Mouse (Mus musculus) midbrain, embryonic 15.5 days (tissue): ENCODE results near the gene Narfl. TPM values are rescaled to one million over a fixed set of nuclear protein-coding genes. Genes with fewer than 3 reads are reported as not detected.
"Not testable (repeated sequence)": the region's sequence is repeated elsewhere in the genome, so short reads cannot be mapped to it uniquely, and the experiment has no call there.

ENCODE experiments used
- ATAC-seq: fragments of 200-750 bp; cut with Nextera tagmentation; replicated peaks from 2 replicates; pipeline ENCODE4 v1.8.0; 2017; ENCODE audit warnings: moderate TSS enrichment
- H3K27ac ChIP-seq: fragments of 300-500 bp; sonication (generic); 2 replicates; pipeline ENCODE4 v1.5.1; 2015; ENCODE audit warnings: mild to moderate bottlenecking, inconsistent platforms
- H3K27me3 ChIP-seq: fragments of 300-500 bp; sonication (generic); replicated peaks from 2 replicates; pipeline ENCODE4 v1.6.1; 2015; ENCODE audit warnings: inconsistent platforms
- H3K36me3 ChIP-seq: fragments of 300-500 bp; sonication (generic); replicated peaks from 2 replicates; pipeline ENCODE4 v1.6.1; 2015; ENCODE audit warnings: inconsistent platforms
- H3K4me1 ChIP-seq: fragments of 300-500 bp; sonication (generic); 2 replicates; pipeline ENCODE4 v1.6.1; 2015; ENCODE audit warnings: inconsistent platforms
- H3K4me2 ChIP-seq: fragments of 300-500 bp; sonication (generic); 2 replicates; pipeline ENCODE4 v1.6.1; 2015; ENCODE audit warnings: inconsistent platforms, mild to moderate bottlenecking, moderate library complexity
- H3K4me3 ChIP-seq: fragments of 300-500 bp; sonication (generic); 2 replicates; pipeline ENCODE4 v1.5.1; 2015; ENCODE audit warnings: mild to moderate bottlenecking, inconsistent platforms
- H3K9ac ChIP-seq: fragments of 300-500 bp; sonication (generic); 2 replicates; pipeline ENCODE4 v1.6.1; 2015; ENCODE audit warnings: mild to moderate bottlenecking, inconsistent platforms
- H3K9me3 ChIP-seq: fragments of 300-500 bp; sonication (generic); 2 replicates; pipeline ENCODE4 v1.6.1; 2016; ENCODE audit warnings: inconsistent platforms
- whole genome bisulfite sequencing: fragments of 180-500 bp; shearing (Covaris S2); methylation state at CpG from one replicate; pipeline ENCODE4 v1.1.7; 2015; ENCODE audit warnings: mixed read lengths; 5-methylcytosine and 5-hydroxymethylcytosine counted together
- polyA plus RNA-seq: library from polyadenylated mRNA; unstranded; fragments of >200 nt; fragmentation: Nextera tagmentation; extraction: Ambion mirVana; gene quantifications from 2 replicates; pipeline ENCODE4 v1.2.1, GENCODE M21; 2015

Narfl gene
- polyA plus RNA-seq, 1 experiment from 2014 or later = 32.6 TPM

DNA sequence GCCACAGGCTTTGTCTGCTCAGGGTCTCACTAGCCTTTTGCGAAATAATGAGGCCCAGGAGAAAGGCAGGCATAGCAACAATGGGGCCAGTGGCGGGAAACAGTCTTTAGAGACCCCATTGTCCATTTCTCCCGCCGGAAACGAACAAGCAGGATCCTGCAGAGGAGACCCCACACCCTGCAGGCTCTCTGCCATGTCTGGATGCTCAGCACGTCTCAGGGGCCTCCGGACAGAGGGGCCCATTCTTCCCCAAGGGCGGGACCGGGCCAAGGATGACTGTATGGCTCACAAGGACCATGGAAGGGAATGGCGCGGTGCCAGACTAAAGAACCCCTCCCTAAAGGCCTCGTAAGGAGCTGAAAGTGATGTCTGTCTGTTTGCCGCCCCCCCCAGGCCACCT lies 20.6 kb downstream of the Narfl start:
- Histone ChIP-seq H3K9me3 (no peaks in the 10 kb centered on the region), H3K9ac (no peak overlapping the region), H3K4me1 (peaks cover 55% of the 10 kb centered on the region), H3K27me3 (no peaks in the 10 kb centered on the region; the same call in 1 of the 2 replicates), H3K4me3 (no peak overlapping the region), H3K4me2 (peak overlapping the region; percentile 2; the same call in 1 of the 2 replicates), H3K36me3 (0 out of 2 replicates have a peak, but pooled peaks cover 3% of the 10 kb centered on the region), H3K27ac (no peak overlapping the region)
- no peak for ATAC-seq
- WGBS = 14% methylated on average over 13 of the region's 13 CpGs

DNA sequence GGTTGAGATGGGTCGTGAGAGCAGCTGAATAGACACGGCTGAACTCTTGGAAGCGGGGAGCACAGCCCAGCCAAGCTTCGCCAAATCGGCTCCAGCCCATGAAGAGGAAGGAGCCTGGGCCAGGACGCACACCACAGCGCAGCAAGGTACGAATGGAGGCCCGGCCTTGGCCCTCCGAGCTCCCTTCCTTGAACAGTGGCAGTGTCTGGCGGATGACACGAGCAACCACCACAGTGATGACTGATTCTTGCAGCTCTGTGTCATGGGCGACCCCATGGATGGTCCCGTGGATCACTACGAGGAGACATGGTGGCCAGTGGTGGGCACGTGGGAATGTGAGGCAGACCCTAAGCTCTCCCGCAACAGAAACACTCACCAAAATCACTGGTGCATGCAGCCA lies 21.4 kb downstream of the Narfl start:
- peak overlapping the region; percentile 92 for H3K4me2 ChIP-seq
- no peaks in the 10 kb centered on the region for H3K36me3 ChIP-seq
- H3K4me1 ChIP-seq = peaks cover 55% of the 10 kb centered on the region
- 39% methylated on average over 17 of the region's 17 CpGs for WGBS
- no peaks in the 10 kb centered on the region; the same call in 1 of the 2 replicates for H3K27me3 ChIP-seq
- no peak overlapping the region for H3K9ac ChIP-seq
- H3K4me3 ChIP-seq = 0 out of 2 replicates have a peak overlapping the region, but pooled peaks have one; percentile 57
- H3K27ac ChIP-seq = peak overlapping the region; percentile 59; the same call in 1 of the 2 replicates
- ATAC-seq = no peak
- H3K9me3 ChIP-seq = no peaks in the 10 kb centered on the region

DNA sequence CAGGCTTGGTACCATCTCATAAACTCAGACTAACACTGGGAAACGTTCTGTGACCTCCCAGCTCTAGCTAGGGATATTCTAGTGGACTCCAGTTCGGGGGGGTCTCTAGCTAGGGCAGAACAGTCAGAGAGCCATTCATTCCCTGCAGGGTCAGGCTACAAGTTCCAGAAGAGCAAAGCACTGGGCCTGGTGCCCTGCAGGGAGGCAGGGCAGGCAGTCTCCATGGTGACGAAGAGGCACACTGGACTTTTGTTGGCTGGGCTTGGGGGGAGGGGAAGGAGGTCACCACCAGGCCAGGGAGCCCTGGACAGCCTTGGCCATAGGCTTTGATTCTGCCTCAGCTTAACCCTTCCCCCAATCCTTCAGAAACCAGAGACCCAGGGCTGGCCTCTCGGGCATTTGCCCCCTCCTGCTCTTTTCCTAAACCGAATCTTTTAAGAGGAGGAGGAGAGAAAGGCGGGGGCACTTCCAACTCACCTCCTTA lies 22.1 kb downstream of the Narfl start, which contains the start of gene AC134908.4:
Gene AC134908.4, minus strand, starts transcription at position 51 of the 484 bp plus-strand sequence.
- Histone ChIP-seq H3K27ac (peak within 1 kb of the TSS; percentile 59), H3K4me3 (peak within 1 kb of the TSS; percentile 57), H3K9me3 (no peaks in the 10 kb centered on the region), H3K9ac (peak within 1 kb of the TSS; percentile 48), H3K4me2 (peak within 1 kb of the TSS; percentile 92), H3K4me1 (peaks cover 52% of the 10 kb centered on the region), H3K36me3 (no peaks in the 10 kb centered on the region), H3K27me3 (no peaks in the 10 kb centered on the region; the same call in 1 of the 2 replicates)
- no peak for ATAC-seq
- 7% methylated on average over 6 of the region's 6 CpGs for WGBS

DNA sequence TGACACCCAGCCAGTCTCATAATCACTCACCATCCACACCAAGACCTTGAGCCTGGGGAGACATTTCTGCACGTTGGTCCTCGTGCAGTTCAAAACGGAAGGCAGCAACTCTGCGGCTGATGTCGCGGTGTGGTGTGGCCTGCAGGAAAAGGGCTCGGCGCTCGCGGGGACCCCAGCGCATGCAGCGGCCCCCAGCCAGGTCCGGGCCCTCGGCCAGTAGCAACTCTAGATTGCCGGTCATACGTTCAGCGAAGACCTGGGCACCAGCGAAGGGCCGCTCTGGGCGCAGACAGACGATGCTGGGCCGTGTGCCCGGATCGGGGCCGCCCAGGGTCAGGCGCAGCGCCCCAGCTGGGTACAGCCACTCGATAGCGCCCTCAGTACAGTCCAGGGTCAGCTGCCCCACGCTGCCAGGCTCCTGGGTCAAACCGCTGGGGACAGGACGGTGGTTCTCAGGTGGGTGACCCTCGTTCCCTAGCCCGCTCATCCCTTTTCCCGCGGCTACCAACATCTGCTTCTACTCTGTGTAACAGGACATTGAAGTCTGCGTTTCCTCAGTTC lies 22.7 kb downstream of the Narfl start:
- no peak for ATAC-seq
- H3K4me1 ChIP-seq = peaks cover 47% of the 10 kb centered on the region
- H3K4me3 ChIP-seq = peak overlapping the region; percentile 57
- H3K27me3 ChIP-seq = no peaks in the 10 kb centered on the region; the same call in 1 of the 2 replicates
- H3K27ac ChIP-seq = peak overlapping the region; percentile 59
- H3K9ac ChIP-seq = peak overlapping the region; percentile 48
- H3K9me3 ChIP-seq = no peaks in the 10 kb centered on the region
- H3K36me3 ChIP-seq = no peaks in the 10 kb centered on the region
- WGBS = under 1% methylated on average over 37 of the region's 37 CpGs
- peak overlapping the region; percentile 92 for H3K4me2 ChIP-seq

- peak; percentile 44; the same call in 1 of the 2 replicates for ATAC-seq
- peak within 1 kb of the TSS; percentile 92 for H3K4me2 ChIP-seq
- H3K27me3 ChIP-seq = no peaks in the 10 kb centered on the region; the same call in 1 of the 2 replicates
- peak within 1 kb of the TSS; percentile 59 for H3K27ac ChIP-seq
- no peaks in the 10 kb centered on the region for H3K36me3 ChIP-seq
- peaks cover 48% of the 10 kb centered on the region for H3K4me1 ChIP-seq
- no peaks in the 10 kb centered on the region for H3K9me3 ChIP-seq
- H3K9ac ChIP-seq = peak within 1 kb of the TSS; percentile 48
- WGBS = 0% methylated on average over 35 of the region's 35 CpGs
- H3K4me3 ChIP-seq = peak within 1 kb of the TSS; percentile 57
Observed at GRCm38 (mm10) chr17:25796951-25797369, 23.4 kb downstream of the Narfl start, which contains the start of gene Metrn. TSS of gene Metrn (minus strand) at chr17:25797136.

- peaks cover 44% of the 10 kb centered on the region for H3K4me1 ChIP-seq
- H3K4me3 ChIP-seq = no peak overlapping the region
- no peak for ATAC-seq
- no peaks in the 10 kb centered on the region; the same call in 1 of the 2 replicates for H3K27me3 ChIP-seq
- no peaks in the 10 kb centered on the region for H3K36me3 ChIP-seq
- no peak overlapping the region for H3K9ac ChIP-seq
- WGBS = 11% methylated on average over 6 of the region's 6 CpGs
- H3K4me2 ChIP-seq = no peak overlapping the region
- no peaks in the 10 kb centered on the region for H3K9me3 ChIP-seq
- H3K27ac ChIP-seq = no peak overlapping the region
Observed at GRCm38 (mm10) chr17:25801029-25801428, 27.5 kb downstream of the Narfl start.

- peak overlapping the region; percentile 18 for H3K4me3 ChIP-seq
- peak overlapping the region; percentile 31 for H3K9ac ChIP-seq
- H3K9me3 ChIP-seq = no peaks in the 10 kb centered on the region
- peaks cover 31% of the 10 kb centered on the region for H3K4me1 ChIP-seq
- peak; percentile 94 for ATAC-seq
- H3K36me3 ChIP-seq = no peaks in the 10 kb centered on the region
- H3K27ac ChIP-seq = peak overlapping the region; percentile 93
- no peaks in the 10 kb centered on the region for H3K27me3 ChIP-seq
- peak overlapping the region; percentile 43 for H3K4me2 ChIP-seq
- WGBS = 9% methylated on average over 10 of the region's 10 CpGs
Observed at GRCm38 (mm10) chr17:25802825-25803517, 29.4 kb downstream of the Narfl start.

GRCm38 (mm10) chr17:25806507-25806906 lies 32.9 kb downstream of the Narfl start:
- 87% methylated on average over 4 of the region's 4 CpGs for WGBS
- no peaks in the 10 kb centered on the region for H3K36me3 ChIP-seq
- H3K27ac ChIP-seq = no peak overlapping the region
- no peak for ATAC-seq
- no peaks in the 10 kb centered on the region for H3K27me3 ChIP-seq
- no peak overlapping the region for H3K4me2 ChIP-seq
- no peak overlapping the region for H3K9ac ChIP-seq
- no peak overlapping the region for H3K4me3 ChIP-seq
- no peaks in the 10 kb centered on the region for H3K9me3 ChIP-seq
- peaks cover 51% of the 10 kb centered on the region for H3K4me1 ChIP-seq

GRCm38 (mm10) chr17:25807452-25807851 lies 33.9 kb downstream of the Narfl start:
- H3K4me3 ChIP-seq, H3K27me3 ChIP-seq, H3K9me3 ChIP-seq, H3K36me3 ChIP-seq, ATAC-seq, H3K27ac ChIP-seq, H3K4me2 ChIP-seq, H3K9ac ChIP-seq: not testable (repeated sequence)
- peaks cover 52% of the 10 kb centered on the region for H3K4me1 ChIP-seq
- WGBS = 43% methylated on average over 2 of the region's 2 CpGs

DNA sequence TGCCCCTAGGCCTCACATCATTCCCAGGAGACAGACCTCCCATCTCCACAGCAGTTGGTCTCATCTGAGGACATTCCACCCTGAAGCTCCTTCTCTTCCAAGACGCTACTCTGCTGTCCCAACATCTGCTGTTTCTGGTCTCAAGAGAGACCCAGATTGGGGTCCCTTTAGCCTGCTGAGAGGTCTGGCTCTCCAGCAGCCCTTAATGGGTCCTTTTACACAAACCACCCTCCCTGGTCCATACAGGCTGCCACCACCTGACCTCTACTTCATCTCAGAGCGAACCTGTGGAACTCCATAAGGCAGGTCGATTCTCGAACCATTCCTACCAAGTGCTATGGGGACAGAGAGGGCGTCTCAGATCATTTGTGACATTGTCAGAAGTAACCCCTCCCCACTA lies 34.5 kb downstream of the Narfl start:
- ATAC-seq = no peak
- WGBS = 30% methylated on average over 5 of the region's 5 CpGs
- peak overlapping the region; percentile 98 for H3K9ac ChIP-seq

DNA sequence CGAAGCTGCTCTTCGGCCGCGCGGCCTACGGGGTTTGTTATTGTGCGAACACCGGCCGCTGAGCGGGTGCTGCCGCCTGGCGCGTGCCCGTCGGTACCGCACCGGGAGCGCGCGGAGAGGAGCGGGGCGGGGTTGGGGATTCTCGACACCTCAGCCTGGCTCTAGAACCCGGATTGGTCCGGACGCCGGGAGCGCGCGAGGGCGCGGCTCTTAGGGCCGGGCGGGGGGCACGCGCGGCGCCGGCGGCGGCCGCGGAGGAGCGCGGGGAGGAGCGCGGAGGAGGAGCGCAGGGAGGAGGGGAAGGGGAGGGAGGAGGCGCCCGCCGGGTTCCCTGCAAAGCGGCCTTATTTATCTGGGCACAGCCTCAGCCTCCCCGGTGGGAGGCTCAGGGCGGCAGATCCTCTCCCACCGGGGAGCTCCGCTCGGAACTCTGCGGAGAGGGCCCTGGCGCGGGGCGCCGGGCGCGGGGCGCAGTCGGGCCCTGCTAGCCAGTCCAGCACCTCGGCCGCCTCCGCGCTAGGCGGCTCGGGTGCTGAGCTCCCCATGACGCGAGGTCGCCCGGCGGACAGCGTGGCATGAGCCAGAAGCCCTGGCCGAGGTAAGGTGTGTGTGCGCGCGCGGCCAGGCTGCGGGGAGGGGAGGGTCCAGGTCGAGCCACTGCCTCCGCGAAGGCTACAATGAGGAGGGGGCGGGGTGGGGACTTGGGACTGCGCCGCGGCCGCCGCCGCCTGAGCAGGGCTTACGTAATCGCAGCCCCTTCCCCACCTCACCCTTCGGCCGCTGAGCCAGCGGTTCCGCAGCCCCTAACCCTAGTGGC lies 35.4 kb downstream of the Narfl start, which contains the start of gene Fbxl16:
Gene Fbxl16, plus strand, starts transcription at position 297 of the 817 bp plus-strand sequence.
- under 1% methylated on average over 86 of the region's 100 CpGs for WGBS
- Histone ChIP-seq H3K4me3 (peak within 1 kb of the TSS; percentile 79), H3K4me2 (peak within 1 kb of the TSS; percentile 97), H3K27me3 (no peaks in the 10 kb centered on the region), H3K9me3 (no peaks in the 10 kb centered on the region), H3K9ac (peak within 1 kb of the TSS; percentile 98), H3K36me3 (no peaks in the 10 kb centered on the region), H3K27ac (peak within 1 kb of the TSS; percentile 99), H3K4me1 (peaks cover 48% of the 10 kb centered on the region)
- ATAC-seq = peak; percentile 86

More for the DNA sequence above, 34.5 kb downstream of the Narfl start:
- Histone ChIP-seq H3K36me3 (no peaks in the 10 kb centered on the region), H3K9me3 (no peaks in the 10 kb centered on the region), H3K27ac (peak overlapping the region; percentile 99), H3K4me3 (peak overlapping the region; percentile 79), H3K27me3 (no peaks in the 10 kb centered on the region), H3K4me2 (peak overlapping the region; percentile 97), H3K4me1 (peaks cover 52% of the 10 kb centered on the region)
